Mouse (Mus musculus): Measurements from ENCODE around the gene Nap1l1. TPM values are rescaled to one million over a fixed set of nuclear protein-coding genes. Genes with fewer than 3 reads are reported as not detected.

Gene Nap1l1
- total RNA-seq (2023) = 100 to 1,000 TPM; 139 to 149 TPM

DNA sequence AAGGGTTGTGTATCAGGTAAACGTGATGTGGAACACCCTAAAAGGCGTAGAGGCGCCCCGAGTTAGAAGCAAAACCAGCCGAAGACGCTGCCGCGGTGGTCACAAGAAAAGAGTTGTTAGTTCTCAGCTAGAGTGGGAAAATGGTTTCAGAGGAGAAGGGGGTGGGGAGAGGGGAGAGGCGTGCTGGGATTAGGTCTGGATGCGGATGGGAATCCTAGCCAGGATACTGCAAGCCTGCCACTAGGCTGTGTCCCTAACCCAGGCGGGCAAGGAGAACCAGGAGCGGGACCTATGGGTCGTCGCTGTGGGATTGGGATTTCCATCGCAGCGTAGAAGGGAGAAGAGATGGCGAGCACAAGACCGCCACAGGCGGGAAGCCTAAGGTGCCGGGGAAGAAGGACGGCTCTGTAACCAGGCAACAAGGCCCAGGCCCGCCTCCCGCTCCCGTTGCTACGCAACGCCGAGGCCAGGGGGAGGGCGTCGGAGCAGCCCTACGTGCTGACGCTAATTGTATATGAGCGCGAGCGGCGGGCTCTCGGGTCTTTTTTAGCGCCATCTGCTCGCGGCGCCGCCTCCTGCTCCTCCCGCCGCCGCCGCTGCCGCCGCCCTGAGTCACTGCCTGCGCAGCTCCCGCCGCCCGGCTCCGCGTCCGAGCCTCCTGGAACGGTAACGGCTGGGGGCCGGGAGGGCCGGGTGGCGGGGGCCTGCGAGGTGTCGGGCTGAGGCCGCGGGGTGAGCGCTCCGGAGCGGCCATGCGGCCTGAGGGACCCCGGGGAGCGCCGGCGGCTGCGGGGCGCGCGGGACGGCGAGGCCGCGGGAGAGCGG, at the start of gene Nap1l1:
Gene Nap1l1, plus strand, starts transcription at position 538 of the 825 bp plus-strand sequence.

GRCm38 (mm10) chr10:111506101-111506925, 33.3 kb downstream of the Nap1l1 start, which contains the start of gene Phlda1:
Gene Phlda1, plus strand, starts transcription at chr10:111506286.

Other genes with a start within 250 kb of the Nap1l1 start
- gene Bbs10, start 174.5 kb upstream of the Nap1l1 start, total RNA-seq (2023) = under 1 TPM; 0.71 to 0.75 TPM
- 10 to 100 TPM; 38.0 to 46.2 TPM for gene Phlda1, start 33.1 kb downstream of the Nap1l1 start, total RNA-seq (2023)

Data from neutrophil, adult 83 days (primary cell).